ENCODE assay signal across 7 mouse cellular contexts in the genomic region with DNA sequence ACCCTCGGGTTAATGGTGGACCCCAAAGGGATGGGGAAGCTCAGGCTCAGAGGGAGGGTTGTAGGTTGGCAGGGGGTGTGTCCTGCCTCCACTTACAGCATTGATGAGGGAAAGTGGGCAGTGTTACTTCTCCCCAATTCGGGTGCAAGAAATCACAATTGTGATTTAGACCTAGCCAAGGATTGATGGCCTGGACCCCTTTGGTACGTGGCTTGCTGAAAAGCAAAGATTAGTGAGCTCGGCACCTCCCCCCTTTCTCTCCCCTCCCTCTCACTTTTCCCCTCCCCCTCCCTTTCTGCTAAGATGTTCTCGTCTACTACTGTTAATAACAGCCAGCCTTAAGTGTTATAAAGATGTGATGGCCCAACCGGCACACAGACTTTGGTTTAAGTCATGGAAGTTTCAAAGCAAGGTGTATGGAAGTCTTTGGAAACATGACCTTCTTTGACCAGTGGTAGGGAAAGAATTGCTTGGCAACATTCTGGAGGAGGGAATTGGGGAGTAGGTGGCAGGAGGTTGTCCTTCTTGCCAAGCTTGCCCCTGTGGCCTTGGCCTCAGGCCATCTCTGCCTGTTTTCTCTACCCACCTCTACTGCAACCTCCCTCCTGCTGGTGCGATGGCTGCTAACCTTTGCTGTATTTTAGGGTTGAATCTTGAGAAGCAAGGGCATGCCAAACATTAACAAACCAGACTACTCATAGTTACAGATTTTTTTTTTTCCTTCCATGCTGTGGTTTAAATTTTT. TPM values are rescaled to one million over a fixed set of nuclear protein-coding genes. Genes with fewer than 3 reads are reported as not detected.
DNase-seq lines count a peak whose midpoint lies in the region; ATAC-seq and TF ChIP-seq lines count a peak whose summit lies in the region.

No protein-coding gene starts in this region.

- peak overlapping the region; percentile 83 for H3K4me2 ChIP-seq in liver, embryonic 16.5 days (ENCODE audit: low read depth, low read length)
- H3K4me2 ChIP-seq in stomach, postnatal 0 days (replicated peaks; ENCODE audit: low read depth), result peak overlapping the region; percentile 73

- TF ChIP-seq CTCF in ES-Bruce4 (IDR thresholded peaks at IDR 0.05; ENCODE audit: low read depth, low read length), result no peak
- TF ChIP-seq CTCF in stomach, postnatal 0 days (IDR thresholded peaks at IDR 0.05; ENCODE audit: low read depth), result no peak

- peak overlapping the region; percentile 80 for H3K27ac ChIP-seq in ES-Bruce4 (ENCODE audit: insufficient read depth, low read length)
- peak overlapping the region; percentile 90 for H3K27ac ChIP-seq in liver, embryonic 16.5 days (ENCODE audit: low read length)
- H3K27ac ChIP-seq in stomach, postnatal 0 days (replicated peaks), result peak overlapping the region; percentile 95

- no peaks in the 10 kb centered on the region; the same call in 1 of the 2 replicates for H3K9me3 ChIP-seq in ES-Bruce4 (replicated peaks; ENCODE audit: control insufficient read depth, insufficient read depth, low read length, poor library complexity, severe bottlenecking)
- no peaks in the 10 kb centered on the region for H3K9me3 ChIP-seq in liver, embryonic 16.5 days (replicated peaks; ENCODE audit: control insufficient read depth, low read length)
- H3K9me3 ChIP-seq in stomach, postnatal 0 days (ENCODE audit: control insufficient read depth, low read length), result no peaks in the 10 kb centered on the region

- no peaks in the 10 kb centered on the region for H3K27me3 ChIP-seq in ES-Bruce4 (ENCODE audit: control insufficient read depth, insufficient read depth, low read length, poor library complexity, severe bottlenecking)
- H3K27me3 ChIP-seq in liver, embryonic 16.5 days (ENCODE audit: control insufficient read depth, insufficient read depth, low read depth, low read length), result no peaks in the 10 kb centered on the region
- no peaks in the 10 kb centered on the region for H3K27me3 ChIP-seq in stomach, postnatal 0 days (ENCODE audit: control insufficient read depth, insufficient read depth, low read length)

- no peak for ATAC-seq in liver, embryonic 16.5 days (ENCODE audit: low read depth)
- ATAC-seq in stomach, postnatal 0 days (ENCODE audit: low FRiP score, low TSS enrichment), result no peak

- TF ChIP-seq POLR2A in ES-Bruce4 (IDR thresholded peaks at IDR 0.05; ENCODE audit: insufficient read depth, low read length), result no peak

- peak; percentile 65 for DNase-seq in A20 (ENCODE audit: low read depth, low spot score)
- DNase-seq in cerebellum, postnatal 36 days, result peak; percentile 27 to 32
- DNase-seq in induced T-regulatory cell, adult 2 months (ENCODE audit: low read depth), result peak; percentile 22
- peak; percentile 20 for DNase-seq in stomach, postnatal 0 days (ENCODE audit: low spot score)
- DNase-seq in layer of hippocampus, adult 11-12 months (ENCODE audit: low spot score), result no peak

- peak overlapping the region; percentile 99 for H3K4me3 ChIP-seq in ES-Bruce4 (ENCODE audit: low read depth, low read length)
- H3K4me3 ChIP-seq in liver, embryonic 16.5 days (ENCODE audit: low read depth, low read length), result peak overlapping the region; percentile 97
- H3K4me3 ChIP-seq in stomach, postnatal 0 days (ENCODE audit: low read depth, low read length), result peak overlapping the region; percentile 94

- peaks cover 8% of the 10 kb centered on the region; the same call in 1 of the 2 replicates for H3K36me3 ChIP-seq in ES-Bruce4 (ENCODE audit: control insufficient read depth, insufficient read depth, low read length, poor library complexity, severe bottlenecking)
- no peaks in the 10 kb centered on the region for H3K36me3 ChIP-seq in liver, embryonic 16.5 days (ENCODE audit: control insufficient read depth, insufficient read depth)
- no peaks in the 10 kb centered on the region for H3K36me3 ChIP-seq in stomach, postnatal 0 days (ENCODE audit: control insufficient read depth, insufficient read depth, low read length)

- no peak for TF ChIP-seq EP300 in ES-Bruce4 (IDR thresholded peaks at IDR 0.05; ENCODE audit: insufficient read depth, low read depth, low read length)
- TF ChIP-seq EP300 in stomach, postnatal 0 days (optimal IDR thresholded peaks at IDR 0.05), result no peak

- H3K4me1 ChIP-seq in ES-Bruce4 (ENCODE audit: control insufficient read depth, insufficient read depth, low read length), result peaks cover 4% of the 10 kb centered on the region
- H3K4me1 ChIP-seq in liver, embryonic 16.5 days (ENCODE audit: control insufficient read depth, low read depth, low read length), result peaks cover 5% of the 10 kb centered on the region
- 0 out of 2 replicates have a peak, but pooled peaks cover 2% of the 10 kb centered on the region for H3K4me1 ChIP-seq in stomach, postnatal 0 days (replicated peaks; ENCODE audit: control insufficient read depth, insufficient read depth)

- 8% methylated on average over 7 of the region's 7 CpGs for WGBS in liver, embryonic 16.5 days (ENCODE audit: insufficient replicate concordance)
- WGBS in stomach, postnatal 0 days, result 3% methylated on average over 7 of the region's 7 CpGs

- peak overlapping the region; percentile 88 for H3K9ac ChIP-seq in ES-Bruce4 (ENCODE audit: low read depth, poor library complexity, severe bottlenecking)
- H3K9ac ChIP-seq in liver, embryonic 16.5 days (ENCODE audit: low read depth, low read length), result peak overlapping the region; percentile 92
- peak overlapping the region; percentile 90 for H3K9ac ChIP-seq in stomach, postnatal 0 days (ENCODE audit: low read length)

RNA-seq across cellular contexts. Expression of gene Hmgcs1, which starts 0.9 kb away (rescaled TPM):
- polyA plus RNA-seq in ES-Bruce4 (2011; ENCODE audit: insufficient read depth, insufficient read length, low read depth, missing spikeins), result 277 and 300 TPM in 2 replicates
- 208 and 215 TPM in 2 replicates for polyA plus RNA-seq in liver, embryonic 16.5 days (2015; fragmentation: Nextera tagmentation; extraction: Ambion mirVana)
- polyA plus RNA-seq in stomach, postnatal 0 days (2015; fragmentation: Nextera tagmentation; extraction: Ambion mirVana), result 131 and 140 TPM in 2 replicates
